Mouse (Mus musculus) MEL (cell line): ENCODE results near the gene Sly. TPM values are rescaled to one million over a fixed set of nuclear protein-coding genes. Genes with fewer than 3 reads are reported as not detected.
"Not testable (repeated sequence)": the region's sequence is repeated elsewhere in the genome, so short reads cannot be mapped to it uniquely, and the experiment has no call there.

Experiments used
- DNase-seq: peaks from one replicate; pipeline ENCODE4 v3.0.0; 2011; ENCODE audit warnings: low read depth, low spot score
- H3K27ac ChIP-seq: 2 replicates; pipeline ENCODE4 v1.5.1; 2012; ENCODE audit warnings: low read depth, mild to moderate bottlenecking, control low read depth, low read length, moderate library complexity; ENCODE audit not compliant: control insufficient read depth
- H3K27me3 ChIP-seq, 2 experiments: fragments of 150-350 bp in 1 of 2; sonication (generic) in 1 of 2; 2 replicates each; pipeline ENCODE4 v1.6.1; 2012; ENCODE audit warnings: low read length in 2 of 2, mild to moderate bottlenecking in 2 of 2, improper control_type of control experiment in 1 of 2, moderate library complexity in 1 of 2; ENCODE audit not compliant: insufficient read depth in 2 of 2, control insufficient read depth in 1 of 2
- H3K36me3 ChIP-seq, 2 experiments: 2 replicates each; pipeline ENCODE4 v1.6.1; 2012 to 2014; ENCODE audit warnings: low read length in 2 of 2, improper control_type of control experiment in 1 of 2, inconsistent platforms in 1 of 2, mild to moderate bottlenecking in 1 of 2; ENCODE audit not compliant: insufficient read depth in 2 of 2, control insufficient read depth in 1 of 2
- H3K4me1 ChIP-seq, 2 experiments: fragments of 150-350 bp in 1 of 2; sonication (generic) in 1 of 2; 2 replicates each; pipeline ENCODE4 v1.6.1; 2012; ENCODE audit warnings: low read length in 2 of 2, improper control_type of control experiment in 1 of 2, mild to moderate bottlenecking in 1 of 2; ENCODE audit not compliant: insufficient read depth in 2 of 2, control insufficient read depth in 1 of 2
- H3K4me3 ChIP-seq, 2 experiments: fragments of 150-350 bp in 1 of 2; sonication (generic) in 1 of 2; 2 replicates each; pipeline ENCODE4 v1.5.1; 2012; ENCODE audit warnings: low read depth in 2 of 2, low read length in 2 of 2, mild to moderate bottlenecking in 2 of 2, moderate library complexity in 2 of 2, control low read depth in 1 of 2, improper control_type of control experiment in 1 of 2; ENCODE audit not compliant: control insufficient read depth in 1 of 2, insufficient read depth in 1 of 2
- H3K79me2 ChIP-seq: 2 replicates; pipeline ENCODE4 v1.6.1; 2012; ENCODE audit warnings: mild to moderate bottlenecking, low read length, moderate library complexity; ENCODE audit not compliant: control insufficient read depth, poor library complexity, insufficient read depth
- H3K9ac ChIP-seq: 2 replicates; pipeline ENCODE4 v1.6.1; 2012; ENCODE audit warnings: low read depth, mild to moderate bottlenecking, control low read depth, low read length, moderate library complexity; ENCODE audit not compliant: control insufficient read depth, poor library complexity, severe bottlenecking
- H3K9me3 ChIP-seq: fragments of 150-350 bp; sonication (generic); replicated peaks from 2 replicates; pipeline ENCODE4 v1.6.1; 2012; ENCODE audit warnings: mild to moderate bottlenecking, low read length, improper control_type of control experiment, moderate library complexity; ENCODE audit not compliant: insufficient read depth
- polyA plus RNA-seq, 2 experiments: library from polyadenylated mRNA; stranded (reverse) in 1 of 2; unstranded in 1 of 2; fragments of >175 nt in 1 of 2; fragments of >200 nt in 1 of 2; gene quantifications; 2 replicates each; pipeline versions ENCODE4 v1.2.1 to v1.2.4; 2012; ENCODE audit warnings: low replicate concordance in 2 of 2, low read depth in 1 of 2; ENCODE audit not compliant: insufficient read length in 2 of 2, insufficient read depth in 1 of 2, missing spikeins in 1 of 2
- total RNA-seq: library from RNA; depleted of rRNA; stranded (reverse); fragments of 300-350 nt; gene quantifications from 2 replicates; pipeline ENCODE4 v1.2.3, GENCODE M21; 2012; rRNA removed

Gene Sly
- not detected in 2 replicates for total RNA-seq
- polyA plus RNA-seq, result not detected

GRCm38 (mm10) chrY:57186888-57187287 lies at the start of gene Sly:
Gene Sly (plus strand): TSS chrY:57187188.
- DNase-seq, H3K4me1 ChIP-seq, H3K79me2 ChIP-seq, H3K4me3 ChIP-seq, H3K9me3 ChIP-seq, H3K27ac ChIP-seq, H3K36me3 ChIP-seq, H3K27me3 ChIP-seq, H3K9ac ChIP-seq: not testable (repeated sequence)
